24 mouse cellular contexts compared by ENCODE assay signal in genomic region chr11:88052638-88053037, GRCm38 (mm10).
"Had no signal": no experiment of that assay in that cellular context is flagged by ENCODE, and none has a peak within 500 bp of the region (broad histone marks: within the 10 kb centered on the region; RNA-seq: fewer than 3 reads in every experiment).

No protein-coding gene starts in this region.

- ATAC-seq: liver, embryonic 12.5 days; midbrain, embryonic 15.5 days had no signal

- H3K9ac ChIP-seq: kidney, embryonic 15.5 days; limb, embryonic 13.5 days; liver, embryonic 12.5 days; liver, embryonic 15.5 days; lung, embryonic 15.5 days; midbrain, embryonic 12.5 days; midbrain, embryonic 15.5 days; neural tube, embryonic 13.5 days; stomach, embryonic 15.5 days had no signal

- H3K27me3 ChIP-seq: kidney, embryonic 15.5 days; limb, embryonic 13.5 days; liver, embryonic 12.5 days; liver, embryonic 15.5 days; lung, embryonic 15.5 days; megakaryocyte, embryonic 14.5 days; midbrain, embryonic 12.5 days; midbrain, embryonic 15.5 days; neural tube, embryonic 13.5 days; stomach, embryonic 15.5 days had no signal

- DNase-seq: kidney, adult 8-10 months; kidney, postnatal 10 days; kidney, postnatal 36 days; liver; lung, adult 18-20 months; lung, postnatal 10 days; lung, postnatal 36 days; retina, postnatal 1 day; right cerebral cortex, postnatal 25 days; spleen, adult 18-20 months; thymus, adult 2 months; thymus, postnatal 14 days; thymus, postnatal 4 days had no signal

- H3K27ac ChIP-seq: kidney, embryonic 15.5 days; limb, embryonic 10.5 days; limb, embryonic 13.5 days; liver, embryonic 12.5 days; liver, embryonic 15.5 days; lung, embryonic 15.5 days; midbrain, embryonic 12.5 days; midbrain, embryonic 15.5 days; neural tube, embryonic 13.5 days; stomach, embryonic 15.5 days had no signal

- H3K9me3 ChIP-seq: kidney, embryonic 15.5 days; limb, embryonic 10.5 days; limb, embryonic 13.5 days; liver, embryonic 12.5 days; liver, embryonic 15.5 days; lung, embryonic 15.5 days; megakaryocyte, embryonic 14.5 days; midbrain, embryonic 12.5 days; midbrain, embryonic 15.5 days; neural tube, embryonic 13.5 days; stomach, embryonic 15.5 days had no signal

- H3K4me2 ChIP-seq: kidney, embryonic 15.5 days; limb, embryonic 13.5 days; liver, embryonic 12.5 days; liver, embryonic 15.5 days; lung, embryonic 15.5 days; midbrain, embryonic 12.5 days; midbrain, embryonic 15.5 days; neural tube, embryonic 13.5 days; stomach, embryonic 15.5 days had no signal

- H3K4me3 ChIP-seq: kidney, embryonic 15.5 days; limb, embryonic 10.5 days; limb, embryonic 13.5 days; liver, embryonic 12.5 days; liver, embryonic 15.5 days; lung, embryonic 15.5 days; megakaryocyte, embryonic 14.5 days; midbrain, embryonic 12.5 days; midbrain, embryonic 15.5 days; neural tube, embryonic 13.5 days; stomach, embryonic 15.5 days had no signal
